Mouse (Mus musculus) thymus, adult 2 months (tissue): ENCODE data around the gene 2410004B18Rik. TPM values are rescaled to one million over a fixed set of nuclear protein-coding genes. Genes with fewer than 3 reads are reported as not detected.
"Not testable (repeated sequence)": the region's sequence is repeated elsewhere in the genome, so short reads cannot be mapped to it uniquely, and the experiment has no call there.

Source experiments
- DNase-seq: peaks from one replicate; pipeline ENCODE4 v3.0.0; 2021
- H3K27ac ChIP-seq: fragments of 200-500 bp; 2 replicates; pipeline ENCODE4 v1.5.1; 2012; ENCODE audit warnings: low read length, control low read depth; ENCODE audit not compliant: control insufficient read depth, insufficient read depth
- H3K27me3 ChIP-seq: fragments of 200-500 bp; 2 replicates; pipeline ENCODE4 v1.6.1; 2012; ENCODE audit warnings: mild to moderate bottlenecking, low read length, moderate library complexity, mixed read lengths; ENCODE audit not compliant: control insufficient read depth, insufficient read depth
- H3K36me3 ChIP-seq: fragments of 200-500 bp; 2 replicates; pipeline ENCODE4 v1.6.1; 2012; ENCODE audit warnings: mild to moderate bottlenecking, low read length, moderate library complexity; ENCODE audit not compliant: control insufficient read depth, insufficient read depth
- H3K4me1 ChIP-seq: fragments of 200-500 bp; replicated peaks from 2 replicates; pipeline ENCODE4 v1.6.1; 2012; ENCODE audit warnings: low read length; ENCODE audit not compliant: control insufficient read depth, insufficient read depth
- H3K4me3 ChIP-seq: fragments of 200-500 bp; 2 replicates; pipeline ENCODE4 v1.5.1; 2012; ENCODE audit warnings: mild to moderate bottlenecking, low read length, control low read depth, moderate library complexity; ENCODE audit not compliant: control insufficient read depth, insufficient read depth
- CTCF ChIP-seq: fragments of 200-500 bp; IDR thresholded peaks from 2 replicates; pipeline ENCODE4 v1.5.1; 2012; ENCODE audit warnings: mild to moderate bottlenecking, control low read depth, low read length, moderate library complexity, borderline replicate concordance; ENCODE audit not compliant: control insufficient read depth, poor library complexity, insufficient read depth; ENCODE audit errors: extremely low read depth
- POLR2A ChIP-seq: fragments of 200-500 bp; IDR thresholded peaks from 2 replicates; pipeline ENCODE4 v1.6.1; 2012; ENCODE audit warnings: mild to moderate bottlenecking, low read length, control low read depth, moderate library complexity; ENCODE audit not compliant: control insufficient read depth, poor library complexity, insufficient read depth; ENCODE audit errors: extremely low read depth
- WGBS: fragments of 180-500 bp; shearing (Covaris S2); methylation state at CpG from one replicate; pipeline ENCODE4 v1.1.7; 2018; 5-methylcytosine and 5-hydroxymethylcytosine counted together
- polyA plus RNA-seq: library from polyadenylated mRNA; depleted of rRNA; stranded (reverse); fragments of >200 nt; gene quantifications from 2 replicates; pipeline ENCODE4 v1.2.3, GENCODE M21; 2012

The 2410004B18Rik gene
- polyA plus RNA-seq, 1 experiment, result 20.6 TPM

DNA sequence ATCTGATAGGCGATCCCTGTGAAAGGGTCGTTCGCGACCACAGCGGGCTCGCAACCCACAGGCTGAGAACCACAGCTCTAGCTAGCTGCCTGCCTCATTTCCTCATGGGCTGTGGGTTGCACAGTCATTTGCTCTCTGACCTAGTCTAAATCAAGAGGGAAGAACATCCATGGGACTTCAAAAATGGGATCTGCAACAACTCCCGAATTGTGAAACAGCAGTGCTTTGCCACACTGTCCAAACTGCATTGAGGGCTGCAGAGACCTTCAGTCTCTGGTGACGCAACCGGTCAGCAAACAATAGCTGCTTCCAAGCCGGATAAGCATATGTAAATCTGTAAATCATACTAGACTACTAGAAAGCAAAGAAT is 26.2 kb downstream of the 2410004B18Rik start:
- WGBS, result 25% methylated on average over 10 of the region's 10 CpGs
- no peak for DNase-seq
- H3K4me3 ChIP-seq, result no peak overlapping the region

DNA sequence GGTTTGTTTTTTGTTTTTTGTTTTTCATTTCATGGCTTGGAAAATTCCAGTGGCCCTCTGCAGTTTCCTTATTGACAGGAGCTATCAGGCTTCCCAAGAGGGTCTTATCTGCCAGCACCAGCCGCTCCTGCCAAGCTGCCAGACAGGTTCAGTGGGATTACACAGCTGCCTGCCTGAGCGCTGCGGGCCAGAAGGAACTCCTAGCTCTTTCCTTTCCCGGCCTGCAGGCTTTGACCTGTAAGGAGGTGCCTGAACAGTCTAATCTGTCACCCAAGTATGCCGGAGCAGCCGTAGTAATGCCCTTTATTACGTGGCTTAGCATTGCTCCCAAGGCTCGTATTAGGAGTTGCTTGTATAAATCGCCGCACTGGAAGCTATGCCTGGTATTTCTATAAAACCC is 26.7 kb downstream of the 2410004B18Rik start:
- H3K27me3 ChIP-seq, result no peaks in the 10 kb centered on the region; the same call in 1 of the 2 replicates
- no peak overlapping the region for H3K27ac ChIP-seq
- 80% methylated on average over 10 of the region's 10 CpGs for WGBS
- no peak overlapping the region for H3K4me3 ChIP-seq
- DNase-seq, result no peak
- no peaks in the 10 kb centered on the region for H3K36me3 ChIP-seq
- H3K4me1 ChIP-seq, result peaks cover 4% of the 10 kb centered on the region; the same call in 1 of the 2 replicates
- no peak for TF ChIP-seq CTCF
- no peak for TF ChIP-seq POLR2A

More for the DNA sequence above, 26.2 kb downstream of the 2410004B18Rik start:
- H3K27me3 ChIP-seq, result no peaks in the 10 kb centered on the region; the same call in 1 of the 2 replicates
- no peak overlapping the region for H3K27ac ChIP-seq
- peaks cover 4% of the 10 kb centered on the region; the same call in 1 of the 2 replicates for H3K4me1 ChIP-seq
- no peaks in the 10 kb centered on the region for H3K36me3 ChIP-seq
- TF ChIP-seq CTCF, result no peak
- TF ChIP-seq POLR2A, result no peak

DNA sequence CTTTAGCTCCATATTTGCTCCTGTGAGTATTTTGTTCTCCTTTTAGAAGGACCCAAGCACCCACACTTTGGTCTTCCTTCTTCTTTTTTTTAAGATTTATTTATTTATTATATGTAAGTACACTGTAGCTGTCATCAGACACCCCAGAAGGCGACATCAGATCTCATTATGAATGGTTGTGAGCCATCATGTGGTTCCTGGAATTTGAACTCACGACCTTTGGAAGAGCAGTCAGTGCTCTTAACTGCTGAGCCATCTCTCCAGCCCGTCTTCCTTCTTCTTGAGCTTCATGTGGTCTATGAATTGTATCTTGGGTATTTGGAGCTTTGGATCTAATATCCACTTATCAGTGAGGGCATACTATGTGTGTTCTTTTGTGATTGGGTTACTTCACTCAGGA is 27.8 kb downstream of the 2410004B18Rik start:
- H3K36me3 ChIP-seq, H3K27me3 ChIP-seq, DNase-seq, H3K4me1 ChIP-seq, H3K27ac ChIP-seq, H3K4me3 ChIP-seq: not testable (repeated sequence)
- WGBS, result 89% methylated on average over 3 of the region's 3 CpGs

DNA sequence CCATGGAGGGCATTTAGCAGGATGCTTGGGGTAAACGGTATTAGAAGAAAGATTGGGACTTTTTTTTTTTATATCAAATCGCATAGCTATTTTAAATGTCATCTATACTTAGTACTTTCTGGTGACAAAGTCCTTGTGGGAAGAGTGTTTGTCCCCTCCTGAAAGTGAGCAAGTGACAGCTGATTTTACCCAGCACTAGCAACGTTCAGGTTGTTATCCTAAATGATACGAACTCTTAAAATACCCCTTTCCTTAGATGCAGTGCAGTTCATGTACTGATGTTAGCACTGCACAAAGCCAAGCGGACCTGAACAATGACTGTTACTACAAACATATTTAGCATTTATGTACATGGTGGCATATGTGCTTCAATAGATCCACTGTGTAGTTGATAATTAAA is 29.0 kb downstream of the 2410004B18Rik start:
- Histone ChIP-seq H3K36me3 (no peaks in the 10 kb centered on the region), H3K4me3 (no peak overlapping the region), H3K27ac (no peak overlapping the region), H3K27me3 (no peaks in the 10 kb centered on the region; the same call in 1 of the 2 replicates), H3K4me1 (peaks cover 4% of the 10 kb centered on the region; the same call in 1 of the 2 replicates)
- DNase-seq, result no peak
- no peak for TF ChIP-seq CTCF
- TF ChIP-seq POLR2A, result no peak
- whole genome bisulfite sequencing, result 96% methylated on average over 5 of the region's 5 CpGs

DNA sequence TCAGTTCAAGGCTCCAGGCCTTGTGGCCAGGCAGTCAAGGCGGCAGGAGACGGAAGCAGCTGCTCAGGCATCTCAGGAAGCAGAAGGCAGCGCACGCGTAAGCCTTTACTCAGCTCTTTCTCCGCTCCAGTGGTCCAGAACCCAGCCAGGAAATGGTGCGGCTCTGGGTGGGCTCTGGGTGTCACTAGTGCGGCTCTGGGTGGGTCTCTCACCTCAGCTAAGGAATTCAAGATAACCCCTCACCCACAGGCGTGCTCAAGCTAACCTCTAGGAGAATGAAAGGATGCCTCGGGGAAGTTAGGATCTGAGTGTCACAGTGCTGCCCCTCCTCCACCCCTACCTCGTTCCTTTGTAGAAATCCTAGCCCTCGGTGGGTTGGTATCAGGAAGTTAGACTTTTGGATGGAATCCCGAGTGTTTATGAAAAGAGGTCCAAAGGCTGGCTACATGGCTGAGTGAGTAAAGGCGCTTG is 31.3 kb downstream of the 2410004B18Rik start:
- TF ChIP-seq POLR2A, result no peak
- no peak for TF ChIP-seq CTCF
- 15% methylated on average over 14 of the region's 14 CpGs for WGBS
- H3K4me1 ChIP-seq, result no peaks in the 10 kb centered on the region; the same call in 1 of the 2 replicates
- H3K27ac ChIP-seq, result no peak overlapping the region
- no peaks in the 10 kb centered on the region; the same call in 1 of the 2 replicates for H3K27me3 ChIP-seq
- peak overlapping the region; percentile 33 for H3K4me3 ChIP-seq
- no peak for DNase-seq
- H3K36me3 ChIP-seq, result no peaks in the 10 kb centered on the region

DNA sequence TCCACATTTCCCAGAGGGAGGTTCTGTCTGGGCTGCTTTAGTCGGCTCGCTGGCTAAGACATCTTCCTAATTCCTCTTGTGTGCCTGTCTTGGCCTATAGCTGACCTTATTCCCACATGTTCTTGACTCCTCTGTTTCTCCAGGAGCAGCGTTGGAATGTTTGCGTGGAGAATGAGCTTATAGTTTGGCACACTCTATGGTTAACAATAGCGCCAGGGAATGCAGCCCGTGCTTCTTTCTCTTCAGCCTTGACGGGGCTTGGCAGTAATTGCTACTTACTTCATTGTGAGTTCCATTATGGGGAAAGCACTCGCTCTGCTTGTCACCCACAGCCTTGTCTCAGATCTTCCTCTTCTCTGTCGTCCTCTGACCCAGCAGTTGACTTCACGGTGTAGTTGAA is 33.7 kb downstream of the 2410004B18Rik start:
- Histone ChIP-seq H3K27me3 (no peaks in the 10 kb centered on the region), H3K36me3 (no peaks in the 10 kb centered on the region), H3K27ac (no peak overlapping the region), H3K4me3 (no peak overlapping the region), H3K4me1 (no peaks in the 10 kb centered on the region)
- no peak for DNase-seq
- WGBS, result 85% methylated on average over 10 of the region's 10 CpGs
- TF ChIP-seq CTCF (no peak), POLR2A (no peak)

DNA sequence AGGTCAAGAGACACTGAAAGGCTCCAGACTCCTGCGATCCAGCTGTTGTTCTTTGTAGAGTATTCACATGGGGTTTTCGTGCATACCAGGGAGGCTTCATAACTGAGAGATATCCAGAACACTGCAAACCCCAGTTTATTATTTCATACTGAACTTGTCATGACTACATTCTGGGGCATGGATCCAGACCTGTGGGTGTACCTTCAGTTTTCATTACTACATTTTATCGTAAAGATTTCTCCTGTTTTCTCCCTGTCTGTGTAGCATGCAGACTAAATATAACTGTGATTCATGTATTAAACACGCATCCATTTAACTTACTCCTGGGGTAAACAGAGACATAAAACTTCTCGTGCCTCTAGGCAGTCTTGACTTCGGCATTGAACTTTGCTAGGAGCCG is 37.2 kb downstream of the 2410004B18Rik start:
- no peak for DNase-seq
- no peaks in the 10 kb centered on the region for H3K27me3 ChIP-seq
- no peaks in the 10 kb centered on the region for H3K36me3 ChIP-seq
- no peaks in the 10 kb centered on the region for H3K4me1 ChIP-seq
- WGBS, result 96% methylated on average over 7 of the region's 7 CpGs
- no peak overlapping the region for H3K4me3 ChIP-seq
- TF ChIP-seq CTCF, result no peak
- TF ChIP-seq POLR2A, result no peak
- H3K27ac ChIP-seq, result no peak overlapping the region
